ENCODE assay signal across 8 mouse cellular contexts in the genomic region with DNA sequence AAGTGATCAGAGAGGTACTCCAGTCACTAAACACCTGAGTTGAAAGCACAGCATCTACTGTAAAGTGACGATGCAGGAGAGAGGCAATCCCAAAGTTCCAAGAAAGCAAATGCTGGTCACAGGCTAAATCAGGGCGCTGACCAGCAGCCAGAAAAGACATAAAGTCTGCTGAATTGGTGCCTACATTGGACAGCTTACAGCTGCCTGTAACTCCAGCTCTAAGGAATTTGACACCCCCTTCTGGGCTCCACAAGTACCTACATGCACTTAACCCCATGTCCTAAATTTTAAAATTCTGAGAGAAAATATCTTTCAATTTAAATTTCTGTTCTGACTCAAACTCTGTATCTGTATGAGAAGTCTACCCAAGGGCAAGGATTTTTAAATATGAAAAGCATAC. TPM values are rescaled to one million over a fixed set of nuclear protein-coding genes. Genes with fewer than 3 reads are reported as not detected.
DNase-seq lines count a peak whose midpoint lies in the region; ATAC-seq and TF ChIP-seq lines count a peak whose summit lies in the region.

No protein-coding gene starts in this region.

- TF ChIP-seq CTCF in left cerebral cortex, adult 2 months (IDR thresholded peaks at IDR 0.05), result peak; percentile 39

- peak overlapping the region; percentile 83 for H3K4me2 ChIP-seq in embryonic facial prominence, embryonic 12.5 days (replicated peaks)

- H3K9ac ChIP-seq in embryonic facial prominence, embryonic 12.5 days, result no peak overlapping the region

- peaks cover 42% of the 10 kb centered on the region for H3K36me3 ChIP-seq in embryonic facial prominence, embryonic 12.5 days
- H3K36me3 ChIP-seq in limb, embryonic 10.5 days, result peaks cover 49% of the 10 kb centered on the region

- DNase-seq in left cerebral cortex, adult 2 months (ENCODE audit: extremely low spot score in 1 of 2, low spot score in 2 of 2), result no peak
- DNase-seq in left cerebral cortex, adult 11 months (ENCODE audit: low spot score), result no peak
- peak; percentile 29 for DNase-seq in limb, embryonic 10.5 days (ENCODE audit: low spot score)
- DNase-seq in retina, postnatal 1 day, result peak; percentile 39
- no peak for DNase-seq in layer of hippocampus, adult 18-20 months (ENCODE audit: low spot score in 2 of 2)
- no peak for DNase-seq in c-Kit-positive CD71-positive TER-119-positive erythroid progenitor cells, embryonic 14.5 days (ENCODE audit: low spot score)
- no peak for DNase-seq in spleen, adult 18-20 months

- no peak for ATAC-seq in embryonic facial prominence, embryonic 12.5 days (ENCODE audit: insufficient number of reproducible peaks, insufficient read depth, low FRiP score, low TSS enrichment)

- 94% methylated on average over 2 of the region's 2 CpGs for WGBS in embryonic facial prominence, embryonic 12.5 days
- whole genome bisulfite sequencing in limb, embryonic 10.5 days, result 92% methylated on average over 2 of the region's 2 CpGs

- H3K4me3 ChIP-seq in left cerebral cortex, adult 2 months, result 0 out of 2 replicates have a peak overlapping the region, but pooled peaks have one; percentile 14
- H3K4me3 ChIP-seq in embryonic facial prominence, embryonic 12.5 days, result peak overlapping the region; percentile 99
- H3K4me3 ChIP-seq in limb, embryonic 10.5 days, result peak overlapping the region; percentile 99

- H3K9me3 ChIP-seq in embryonic facial prominence, embryonic 12.5 days, result 0 out of 2 replicates have a peak, but pooled peaks cover 4% of the 10 kb centered on the region
- no peaks in the 10 kb centered on the region for H3K9me3 ChIP-seq in limb, embryonic 10.5 days (replicated peaks)

- H3K27ac ChIP-seq in left cerebral cortex, adult 2 months, result no peak overlapping the region
- H3K27ac ChIP-seq in embryonic facial prominence, embryonic 12.5 days, result no peak overlapping the region
- H3K27ac ChIP-seq in limb, embryonic 10.5 days, result no peak overlapping the region

- no peaks in the 10 kb centered on the region for H3K27me3 ChIP-seq in embryonic facial prominence, embryonic 12.5 days
- H3K27me3 ChIP-seq in limb, embryonic 10.5 days (ENCODE audit: low read depth, poor library complexity, severe bottlenecking), result no peaks in the 10 kb centered on the region

- intact Hi-C loops in left cerebral cortex, adult 2 months (cut with DNase I), result loop anchor here (2.0 to 10.0 kb wide), 6 partner anchors 87 to 395 kb away; a partner anchor contains a TSS

- peaks cover 18% of the 10 kb centered on the region for H3K4me1 ChIP-seq in embryonic facial prominence, embryonic 12.5 days
- peaks cover 22% of the 10 kb centered on the region for H3K4me1 ChIP-seq in limb, embryonic 10.5 days

RNA-seq across cellular contexts. Expression of a gene that starts 2.0 kb away (rescaled TPM):
- 10 to 100 TPM; 45.6 to 57.3 TPM for total RNA-seq in left cerebral cortex, adult 2 months (2021)
- 92.7 and 94.5 TPM in 2 replicates for polyA plus RNA-seq in embryonic facial prominence, embryonic 12.5 days (2016; fragmentation: Nextera tagmentation; extraction: Ambion mirVana)
- 78.8 and 88.8 TPM in 2 replicates for polyA plus RNA-seq in limb, embryonic 10.5 days (2016; fragmentation: Nextera tagmentation; extraction: Ambion mirVana)
- 10 to 100 TPM; 48.4 to 49.9 TPM for total RNA-seq in layer of hippocampus, adult 18-20 months (2021)

Comparison
In these comparisons a context has a peak if more than half of its experiments do, and no peak if none do; other contexts are left out.
1. DNase-seq: peak in limb, embryonic 10.5 days (single experiment) and retina, postnatal 1 day (single experiment); none in left cerebral cortex, adult 2 months (0 of 2), left cerebral cortex, adult 11 months (single experiment), layer of hippocampus, adult 18-20 months (0 of 2), c-Kit-positive CD71-positive TER-119-positive erythroid progenitor cells, embryonic 14.5 days (single experiment) and spleen, adult 18-20 months (0 of 2).
2. H3K4me3 ChIP-seq: peak in every context shown above with its lines; median percentile 99 in embryonic facial prominence, embryonic 12.5 days; 99 in limb, embryonic 10.5 days; 14 in left cerebral cortex, adult 2 months.